In the genomic region with DNA sequence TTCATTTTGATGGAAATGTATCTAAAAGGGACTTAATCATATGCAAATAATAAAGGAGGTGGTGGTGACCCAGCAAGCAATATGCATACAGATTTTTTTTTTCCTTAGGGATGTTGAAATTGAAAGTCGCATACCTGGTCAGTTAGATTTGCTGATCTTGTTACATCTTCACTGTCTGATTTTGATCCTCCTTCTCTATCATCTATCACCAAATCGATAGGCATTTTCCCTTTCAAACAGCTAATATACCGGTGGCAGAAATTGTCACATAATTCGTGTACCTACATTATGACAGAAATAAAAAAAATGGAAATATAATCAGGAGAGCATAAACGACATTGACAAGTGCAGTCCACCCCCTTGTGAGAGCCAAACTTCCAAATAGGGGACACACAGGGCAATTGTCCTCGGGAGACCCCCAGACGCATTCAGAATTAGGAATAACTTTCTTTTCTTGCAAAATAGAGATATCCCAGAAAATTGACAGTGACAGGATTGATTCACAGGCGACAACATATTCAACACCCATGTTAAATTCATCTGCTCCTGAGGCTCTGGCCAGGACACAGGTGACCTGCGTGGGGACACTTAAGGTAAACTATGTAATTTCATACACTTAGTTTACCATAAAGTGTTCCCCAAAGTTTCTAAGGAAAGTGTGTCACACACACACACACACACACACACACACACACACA, we compare ENCODE assay signal across 11 mouse cellular contexts. TPM values are rescaled to one million over a fixed set of nuclear protein-coding genes. Genes with fewer than 3 reads are reported as not detected.
DNase-seq lines count a peak whose midpoint lies in the region; ATAC-seq and TF ChIP-seq lines count a peak whose summit lies in the region.
"Had no signal": no experiment of that assay in that cellular context is flagged by ENCODE, and none has a peak within 500 bp of the region (broad histone marks: within the 10 kb centered on the region; RNA-seq: fewer than 3 reads in every experiment).

No protein-coding gene starts in this region.

- H3K4me2 ChIP-seq in kidney, embryonic 14.5 days (replicated peaks; ENCODE audit: low read depth, low read length), result peak overlapping the region; percentile 60
- H3K4me2 ChIP-seq in heart, postnatal 0 days (ENCODE audit: low read depth, low read length), result peak overlapping the region; percentile 98
- peak overlapping the region; percentile 47 for H3K4me2 ChIP-seq in midbrain, embryonic 13.5 days (replicated peaks)
- H3K4me2 ChIP-seq: liver, embryonic 15.5 days had no signal

- WGBS in kidney, embryonic 14.5 days, result 28% methylated on average over 9 of the region's 9 CpGs
- 24% methylated on average over 9 of the region's 9 CpGs for WGBS in embryonic facial prominence, embryonic 10.5 days
- WGBS in heart, postnatal 0 days, result 47% methylated on average over 9 of the region's 9 CpGs
- 20% methylated on average over 9 of the region's 9 CpGs for WGBS in midbrain, embryonic 13.5 days

- H3K27me3 ChIP-seq in kidney, embryonic 14.5 days (ENCODE audit: control insufficient read depth, insufficient read depth, low read length), result no peaks in the 10 kb centered on the region
- peaks cover 91% of the 10 kb centered on the region for H3K27me3 ChIP-seq in embryonic facial prominence, embryonic 10.5 days (replicated peaks; ENCODE audit: low read depth, poor library complexity, severe bottlenecking)
- H3K27me3 ChIP-seq in heart, postnatal 0 days (ENCODE audit: control insufficient read depth, insufficient read depth, low read length), result no peaks in the 10 kb centered on the region
- H3K27me3 ChIP-seq in midbrain, embryonic 13.5 days, result peaks cover 50% of the 10 kb centered on the region

- H3K9me3 ChIP-seq in kidney, embryonic 14.5 days (ENCODE audit: control insufficient read depth, low read length), result no peaks in the 10 kb centered on the region
- H3K9me3 ChIP-seq in embryonic facial prominence, embryonic 10.5 days, result no peaks in the 10 kb centered on the region
- no peaks in the 10 kb centered on the region for H3K9me3 ChIP-seq in heart, postnatal 0 days (replicated peaks; ENCODE audit: control insufficient read depth, low read length)
- H3K9me3 ChIP-seq in midbrain, embryonic 13.5 days, result no peaks in the 10 kb centered on the region
- H3K9me3 ChIP-seq: liver, embryonic 15.5 days had no signal

- no peak for DNase-seq in kidney, postnatal 4 days
- DNase-seq in embryonic facial prominence, embryonic 10.5 days (ENCODE audit: low spot score), result no peak
- DNase-seq in heart, postnatal 0 days (ENCODE audit: low spot score), result no peak
- no peak for DNase-seq in urinary bladder, adult 2 months (ENCODE audit: low spot score)
- no peak for DNase-seq in urinary bladder, postnatal 14 days (ENCODE audit: low spot score)
- no peak for DNase-seq in cerebellum, postnatal 25 days
- DNase-seq: cerebellum, adult 8-10 months had no signal

- TF ChIP-seq CTCF in heart, postnatal 0 days (IDR thresholded peaks at IDR 0.05; ENCODE audit: low read depth), result no peak

- TF ChIP-seq EP300 in heart, postnatal 0 days (IDR thresholded peaks at IDR 0.05; ENCODE audit: low read depth), result no peak

- H3K4me3 ChIP-seq in kidney, embryonic 14.5 days (ENCODE audit: low read length), result peak overlapping the region; percentile 73; the same call in 1 of the 2 replicates
- H3K4me3 ChIP-seq in embryonic facial prominence, embryonic 10.5 days, result peak overlapping the region; percentile 46; the same call in 1 of the 2 replicates
- peak overlapping the region; percentile 19 for H3K4me3 ChIP-seq in heart, postnatal 0 days (ENCODE audit: low read depth, low read length)
- 0 out of 2 replicates have a peak overlapping the region, but pooled peaks have one; percentile 0 for H3K4me3 ChIP-seq in midbrain, embryonic 13.5 days (replicated peaks)
- H3K4me3 ChIP-seq: left cerebral cortex, adult 2 months; liver, embryonic 15.5 days had no signal

- peak overlapping the region; percentile 60 for H3K27ac ChIP-seq in kidney, embryonic 14.5 days (ENCODE audit: low read depth, low read length)
- H3K27ac ChIP-seq in embryonic facial prominence, embryonic 10.5 days (replicated peaks), result peak overlapping the region; percentile 78; the same call in 1 of the 2 replicates
- H3K27ac ChIP-seq in heart, postnatal 0 days (ENCODE audit: low read depth), result peak overlapping the region; percentile 88; the same call in 1 of the 2 replicates
- no peak overlapping the region for H3K27ac ChIP-seq in midbrain, embryonic 13.5 days
- H3K27ac ChIP-seq: left cerebral cortex, adult 2 months; liver, embryonic 15.5 days had no signal

- peaks cover 26% of the 10 kb centered on the region; the same call in 1 of the 2 replicates for H3K4me1 ChIP-seq in kidney, embryonic 14.5 days (ENCODE audit: control insufficient read depth, insufficient read depth, low read length)
- H3K4me1 ChIP-seq in embryonic facial prominence, embryonic 10.5 days, result peaks cover 64% of the 10 kb centered on the region
- peaks cover 38% of the 10 kb centered on the region for H3K4me1 ChIP-seq in heart, postnatal 0 days (ENCODE audit: control insufficient read depth, insufficient read depth)
- H3K4me1 ChIP-seq in midbrain, embryonic 13.5 days (replicated peaks), result peaks cover 88% of the 10 kb centered on the region
- H3K4me1 ChIP-seq: liver, embryonic 15.5 days had no signal

- no peak for ATAC-seq in kidney, embryonic 14.5 days (ENCODE audit: low FRiP score, low TSS enrichment)
- no peak for ATAC-seq in heart, postnatal 0 days (ENCODE audit: insufficient read depth, low read depth)
- ATAC-seq in midbrain, embryonic 13.5 days, result no peak

- H3K9ac ChIP-seq in kidney, embryonic 14.5 days (ENCODE audit: low read depth, low read length), result peak overlapping the region; percentile 65; the same call in 1 of the 2 replicates
- H3K9ac ChIP-seq in heart, postnatal 0 days (replicated peaks; ENCODE audit: low read depth, low read length), result peak overlapping the region; percentile 51
- H3K9ac ChIP-seq in midbrain, embryonic 13.5 days (replicated peaks), result no peak overlapping the region
- H3K9ac ChIP-seq: liver, embryonic 15.5 days had no signal

- peaks cover 24% of the 10 kb centered on the region; the same call in 1 of the 2 replicates for H3K36me3 ChIP-seq in kidney, embryonic 14.5 days (ENCODE audit: control insufficient read depth, insufficient read depth, low read length)
- peaks cover 41% of the 10 kb centered on the region for H3K36me3 ChIP-seq in embryonic facial prominence, embryonic 10.5 days (replicated peaks)
- H3K36me3 ChIP-seq in heart, postnatal 0 days (replicated peaks; ENCODE audit: control insufficient read depth, insufficient read depth, low read length), result 0 out of 2 replicates have a peak, but pooled peaks cover 6% of the 10 kb centered on the region
- no peaks in the 10 kb centered on the region for H3K36me3 ChIP-seq in midbrain, embryonic 13.5 days
- H3K36me3 ChIP-seq: liver, embryonic 15.5 days had no signal

RNA-seq across cellular contexts. Expression of a gene that starts 7.5 kb away (rescaled TPM):
- polyA plus RNA-seq in kidney, embryonic 14.5 days (2014; fragmentation: Nextera tagmentation; extraction: Ambion mirVana), result 54.6 and 109 TPM in 2 replicates
- 73.3 and 89.6 TPM in 2 replicates for polyA plus RNA-seq in embryonic facial prominence, embryonic 10.5 days (2016; fragmentation: Nextera tagmentation; extraction: Ambion mirVana)
- total RNA-seq in heart, postnatal 0 days (2014; rRNA removed; ENCODE audit: low replicate concordance), result 24.8 and 34.8 TPM in 2 replicates
- polyA plus RNA-seq in heart, postnatal 0 days (2015; fragmentation: Nextera tagmentation; extraction: Ambion mirVana), result 35.4 and 36.5 TPM in 2 replicates
- polyA plus RNA-seq in midbrain, embryonic 13.5 days (2015; fragmentation: Nextera tagmentation; extraction: Ambion mirVana), result 43.4 and 45.1 TPM in 2 replicates
- polyA plus RNA-seq in urinary bladder, adult 2 months (2012; rRNA removed), result 127 and 134 TPM in 2 replicates

Comparison
In these comparisons a context has a peak if more than half of its experiments do, and no peak if none do; other contexts are left out.
1. H3K4me2 ChIP-seq: peak in every context shown above with its lines; median percentile 98 in heart, postnatal 0 days; 60 in kidney, embryonic 14.5 days; 47 in midbrain, embryonic 13.5 days.
2. H3K4me3 ChIP-seq: peak in every context shown above with its lines; median percentile 73 in kidney, embryonic 14.5 days; 46 in embryonic facial prominence, embryonic 10.5 days; 19 in heart, postnatal 0 days; 0 in midbrain, embryonic 13.5 days.